ENCODE assay signal across 18 mouse cellular contexts in genomic region chr8:123022727-123023126, GRCm38 (mm10). TPM values are rescaled to one million over a fixed set of nuclear protein-coding genes. Genes with fewer than 3 reads are reported as not detected.
A peak's percentile ranks its signal among the peaks of the same experiment; 100 is the strongest.
DNase-seq lines count a peak whose midpoint lies in the region; ATAC-seq and TF ChIP-seq lines count a peak whose summit lies in the region.
"Had no signal": no experiment of that assay in that cellular context is flagged by ENCODE, and none has a peak within 500 bp of the region (broad histone marks: within the 10 kb centered on the region; RNA-seq: fewer than 3 reads in every experiment).

No protein-coding gene starts in this region.

- H3K4me1 ChIP-seq in embryonic facial prominence, embryonic 15.5 days = peaks cover 24% of the 10 kb centered on the region

- H3K4me3 ChIP-seq in gastrocnemius, adult 2 months = no peak overlapping the region
- H3K4me3 ChIP-seq in embryonic facial prominence, embryonic 15.5 days (replicated peaks) = no peak overlapping the region
- H3K4me3 ChIP-seq: heart, embryonic 10.5 days had no signal

- intact Hi-C loops in gastrocnemius, adult 2 months (cut with DNase I) = no loop called here
- intact Hi-C loops in gastrocnemius, postnatal 14 days (cut with DNase I; ENCODE audit: low total_unique reads) = no loop called here

- H3K27me3 ChIP-seq in embryonic facial prominence, embryonic 15.5 days = no peaks in the 10 kb centered on the region

- H3K9ac ChIP-seq in embryonic facial prominence, embryonic 15.5 days = no peak overlapping the region
- H3K9ac ChIP-seq: lung, embryonic 14.5 days had no signal

- ATAC-seq in embryonic facial prominence, embryonic 15.5 days (ENCODE audit: insufficient number of reproducible peaks, low FRiP score, low TSS enrichment, low read depth) = peak; percentile 65
- ATAC-seq in erythroid progenitor cell, adult 5-6 weeks (replicated peaks; ENCODE audit: low FRiP score, poor library complexity, severe bottlenecking) = no peak
- ATAC-seq: forebrain, embryonic 16.5 days; inflammation-experienced regulatory T-cells, adult 6 months had no signal

- DNase-seq in gastrocnemius, adult 2 months = no peak
- no peak for DNase-seq in gastrocnemius, postnatal 14 days
- peak; percentile 60 for DNase-seq in 3134 (ENCODE audit: extremely low read depth, insufficient read length, low spot score)
- peak; percentile 54 for DNase-seq in lung, postnatal 25 days (ENCODE audit: low spot score)
- no peak for DNase-seq in cerebellum, adult 18-20 months
- no peak for DNase-seq in embryo, embryonic 11 days
- DNase-seq: adrenal gland, adult 8-10 months; B cell, adult 2 months; cerebellum, adult 2 months; gastrocnemius, postnatal 10 days; kidney, postnatal 4 days; left cerebral cortex, postnatal 4 days; lung, embryonic 14.5 days had no signal

- TF ChIP-seq CTCF in gastrocnemius, adult 2 months (IDR thresholded peaks at IDR 0.05) = no peak

- no peaks in the 10 kb centered on the region for H3K36me3 ChIP-seq in embryonic facial prominence, embryonic 15.5 days

- 59% methylated on average over 3 of the region's 3 CpGs for WGBS in embryonic facial prominence, embryonic 15.5 days

- no peak overlapping the region for H3K4me2 ChIP-seq in embryonic facial prominence, embryonic 15.5 days (replicated peaks)
- H3K4me2 ChIP-seq: lung, embryonic 14.5 days had no signal

- peak overlapping the region; percentile 75 for H3K27ac ChIP-seq in gastrocnemius, adult 2 months
- H3K27ac ChIP-seq in embryonic facial prominence, embryonic 15.5 days (replicated peaks) = peak overlapping the region; percentile 44; the same call in 1 of the 2 replicates
- H3K27ac ChIP-seq: heart, embryonic 10.5 days had no signal

- no peaks in the 10 kb centered on the region for H3K9me3 ChIP-seq in embryonic facial prominence, embryonic 15.5 days (replicated peaks)
- H3K9me3 ChIP-seq: heart, embryonic 10.5 days had no signal

RNA-seq across cellular contexts. Expression of gene Ankrd11, which starts 19.4 kb away (rescaled TPM):
- total RNA-seq in gastrocnemius, adult 2 months (2021) = 10 to 100 TPM; 60.3 to 62.1 TPM
- total RNA-seq in gastrocnemius, postnatal 14 days (2021) = 10 to 100 TPM; 40.2 to 43.2 TPM
- polyA plus RNA-seq in embryonic facial prominence, embryonic 15.5 days (2015; fragmentation: Nextera tagmentation; extraction: Ambion mirVana) = 56.3 and 69.1 TPM in 2 replicates
- 81.8 and 106 TPM in 2 replicates for total RNA-seq in erythroid progenitor cell, adult 5-6 weeks (2015; ENCODE audit: low replicate concordance)
- total RNA-seq in erythroid progenitor cell, adult 5-6 weeks (2017; ENCODE audit: low replicate concordance) = 126 and 174 TPM in 2 replicates

RNA-seq across cellular contexts. Expression of gene Spg7, which starts 40.0 kb away (rescaled TPM):
- 10 to 100 TPM; 67.4 to 74.9 TPM for total RNA-seq in gastrocnemius, adult 2 months (2021)
- 10 to 100 TPM; 49.0 to 59.2 TPM for total RNA-seq in gastrocnemius, postnatal 14 days (2021)
- 40.8 and 41.5 TPM in 2 replicates for polyA plus RNA-seq in embryonic facial prominence, embryonic 15.5 days (2015; fragmentation: Nextera tagmentation; extraction: Ambion mirVana)
- total RNA-seq in erythroid progenitor cell, adult 5-6 weeks (2015; ENCODE audit: low replicate concordance) = 63.4 and 71.7 TPM in 2 replicates
- total RNA-seq in erythroid progenitor cell, adult 5-6 weeks (2017; ENCODE audit: low replicate concordance) = 50.3 and 65.2 TPM in 2 replicates

Comparison
In these comparisons a context has a peak if more than half of its experiments do, and no peak if none do; other contexts are left out.
1. DNase-seq: peak in 3134 (single experiment) and lung, postnatal 25 days (single experiment); none in gastrocnemius, adult 2 months (single experiment), gastrocnemius, postnatal 14 days (single experiment), cerebellum, adult 18-20 months (0 of 2) and embryo, embryonic 11 days (single experiment).